Mouse (Mus musculus) ovary, adult 2 months (tissue): Measurements from ENCODE around the gene Rfxank. TPM values are rescaled to one million over a fixed set of nuclear protein-coding genes. Genes with fewer than 3 reads are reported as not detected.

Source experiments
- polyA plus RNA-seq: library from polyadenylated mRNA; depleted of rRNA; stranded (reverse); fragments of >200 nt; gene quantifications from 2 replicates; pipeline ENCODE4 v1.2.3, GENCODE M21; 2012; rRNA removed

Rfxank gene
- polyA plus RNA-seq, result 29.3 and 37.2 TPM in 2 replicates

DNA sequence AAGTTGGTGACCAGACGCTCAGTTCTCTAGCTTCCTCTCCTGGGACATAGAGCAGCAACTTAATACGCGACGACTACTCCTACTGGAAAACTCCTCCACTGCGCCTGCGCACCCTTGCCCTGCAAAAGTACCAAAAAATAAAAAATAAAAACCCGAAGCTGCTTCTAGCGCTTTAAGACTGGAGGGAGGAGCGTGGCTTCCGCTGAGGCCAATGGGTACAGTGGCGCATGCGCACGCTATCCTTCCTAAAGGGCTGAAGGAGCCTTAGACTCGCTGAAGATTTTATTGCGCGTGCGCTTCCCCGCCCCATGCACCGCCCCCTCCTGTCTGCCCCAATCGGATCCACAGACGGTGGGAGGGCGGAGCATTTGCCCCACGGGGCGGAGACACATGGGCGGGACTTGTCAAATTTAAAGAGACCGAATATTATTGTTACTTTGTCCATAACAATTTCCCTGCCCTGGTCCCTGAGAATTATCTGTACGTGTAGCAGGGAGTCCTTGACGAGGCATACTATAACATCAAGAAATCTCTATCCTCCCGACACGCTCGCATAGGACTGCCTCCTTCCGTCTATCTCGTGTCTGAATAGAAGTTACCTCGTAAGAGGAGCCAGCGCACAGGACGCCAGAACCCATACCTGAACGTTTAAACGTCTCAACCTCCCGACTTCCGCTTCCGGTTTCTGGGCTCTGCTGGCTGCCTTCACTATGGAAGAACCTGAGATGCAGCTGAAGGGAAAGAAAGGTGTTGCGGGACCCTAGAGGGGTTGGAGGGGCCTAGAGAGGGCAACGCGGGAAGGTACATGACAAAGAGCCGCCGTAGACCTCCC is at the start of gene Rfxank, which contains the start of the genes Borcs8 and Mef2b:
Gene Rfxank, minus strand, starts transcription at position 129 of the 832 bp plus-strand sequence.
Gene Borcs8, plus strand, starts transcription at position 474 of the 832 bp plus-strand sequence.
Gene Mef2b, plus strand, starts transcription at position 686 of the 832 bp plus-strand sequence.

GRCm38 (mm10) chr8:70172043-70172681 is 33.2 kb upstream of the Rfxank start, which contains the start of gene Tmem161a:
Gene Tmem161a (plus strand): TSS chr8:70172356.

DNA sequence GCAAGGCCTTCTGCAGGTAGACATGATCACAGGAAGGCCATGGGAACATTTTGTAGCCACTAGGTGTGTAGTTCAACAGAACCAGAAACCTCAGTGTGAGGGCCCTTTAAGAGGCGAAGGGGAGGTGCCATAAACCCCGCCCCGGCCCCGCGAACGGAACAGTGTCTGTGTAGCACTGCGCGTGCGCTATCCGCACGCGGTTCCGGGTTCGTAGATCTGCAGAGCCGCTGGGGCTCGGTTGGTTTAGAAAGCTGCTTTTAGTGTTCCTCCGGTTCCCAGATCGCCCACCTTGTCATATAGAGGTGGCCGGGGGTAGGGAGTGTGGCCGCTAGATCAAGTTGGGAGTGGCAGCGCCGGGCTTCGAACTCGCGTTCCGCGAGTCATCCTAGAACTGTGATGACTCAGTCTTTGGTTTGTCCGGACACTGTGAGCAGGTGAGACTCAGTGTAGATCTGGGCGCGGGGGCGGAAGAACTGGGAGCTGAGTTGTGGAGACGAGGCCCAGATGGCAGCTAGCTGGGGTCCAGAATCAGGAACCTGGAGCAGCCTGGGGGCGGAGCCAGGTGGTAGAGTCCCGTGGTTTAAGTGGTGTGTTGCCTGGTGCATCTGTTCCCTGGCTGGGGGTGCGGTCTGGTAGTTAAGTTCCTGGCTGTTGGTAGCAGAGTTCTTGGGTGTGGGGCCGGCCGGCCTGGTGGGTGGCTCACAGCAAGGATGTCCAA is 7.6 kb downstream of the Rfxank start, which contains the start of gene Nr2c2ap:
Gene Nr2c2ap, plus strand, starts transcription at position 168 of the 718 bp plus-strand sequence.

GRCm38 (mm10) chr8:70120667-70121066 is 18.3 kb downstream of the Rfxank start, which contains the start of gene Ncan:
Gene Ncan (minus strand): TSS chr8:70120873.

DNA sequence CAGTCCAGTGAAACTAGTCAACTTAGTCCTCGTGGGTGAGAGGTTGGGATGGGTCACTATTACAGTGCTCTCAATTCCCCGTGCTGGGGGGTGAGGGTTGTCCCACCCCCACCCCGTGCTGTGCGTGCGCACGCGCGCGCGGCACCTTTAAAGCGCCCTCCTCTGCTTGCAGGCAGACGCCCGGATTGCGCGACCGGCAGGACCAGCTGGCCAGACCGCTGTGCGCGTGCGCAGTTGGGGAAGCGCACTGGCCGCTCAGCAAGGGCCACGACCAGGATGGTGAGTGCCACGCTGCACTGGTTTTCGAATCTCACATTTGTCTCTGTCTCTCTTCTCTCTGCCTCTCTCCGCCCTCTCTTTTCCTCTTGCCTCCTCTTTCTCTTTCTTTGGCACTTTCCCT is 55.7 kb downstream of the Rfxank start, which contains the start of gene Hapln4:
Gene Hapln4, plus strand, starts transcription at position 173 of the 400 bp plus-strand sequence.

Other genes starting within 250 kb of the Rfxank start
- gene Tssk6, start 237.0 kb downstream of the Rfxank start, polyA plus RNA-seq, result 2.1 and 3.1 TPM in 2 replicates
- gene Ndufa13, start 236.6 kb downstream of the Rfxank start, polyA plus RNA-seq, result 98.7 and 144 TPM in 2 replicates
- gene Yjefn3, start 236.4 kb downstream of the Rfxank start, polyA plus RNA-seq, result 14.1 and 14.6 TPM in 2 replicates
- 79.6 and 96.8 TPM in 2 replicates for gene Gatad2a, start 142.8 kb downstream of the Rfxank start, polyA plus RNA-seq
- 155 and 161 TPM in 2 replicates for gene Mau2, start 96.4 kb downstream of the Rfxank start, polyA plus RNA-seq
- gene Sugp1, start 96.3 kb downstream of the Rfxank start, polyA plus RNA-seq, result 9.9 and 11.8 TPM in 2 replicates
- gene Tm6sf2, start 66.2 kb downstream of the Rfxank start, polyA plus RNA-seq, result 5.8 and 7.3 TPM in 2 replicates
- 0.15 and 0.20 TPM in 2 replicates for gene Hapln4, start 55.7 kb downstream of the Rfxank start, polyA plus RNA-seq
- 0.06 and 0.09 TPM in 2 replicates for gene Ncan, start 18.3 kb downstream of the Rfxank start, polyA plus RNA-seq
- gene Nr2c2ap, start 7.8 kb downstream of the Rfxank start, polyA plus RNA-seq, result 11.8 and 14.6 TPM in 2 replicates
- 116 and 135 TPM in 2 replicates for gene Borcs8, start 345 bp upstream of the Rfxank start, polyA plus RNA-seq
- gene Mef2b, start 557 bp upstream of the Rfxank start, polyA plus RNA-seq, result 1.7 and 4.5 TPM in 2 replicates
- 191 and 215 TPM in 2 replicates for gene Tmem161a, start 33.2 kb upstream of the Rfxank start, polyA plus RNA-seq
- 68.7 and 96.4 TPM in 2 replicates for gene Slc25a42, start 73.2 kb upstream of the Rfxank start, polyA plus RNA-seq
- 52.7 and 59.3 TPM in 2 replicates for gene Sugp2, start 95.1 kb upstream of the Rfxank start, polyA plus RNA-seq
- 33.3 and 36.1 TPM in 2 replicates for gene Armc6, start 95.3 kb upstream of the Rfxank start, polyA plus RNA-seq
- gene Homer3, start 143.7 kb upstream of the Rfxank start, polyA plus RNA-seq, result 150 and 156 TPM in 2 replicates
- gene Ddx49, start 163.3 kb upstream of the Rfxank start, polyA plus RNA-seq, result 66.3 and 70.5 TPM in 2 replicates
- 699 and 783 TPM in 2 replicates for gene Cope, start 163.4 kb upstream of the Rfxank start, polyA plus RNA-seq
- 12.7 and 13.9 TPM in 2 replicates for gene Cers1, start 176.6 kb upstream of the Rfxank start, polyA plus RNA-seq
- 10.9 and 13.0 TPM in 2 replicates for gene Gdf1, start 190.7 kb upstream of the Rfxank start, polyA plus RNA-seq
- 47.4 and 47.9 TPM in 2 replicates for gene Upf1, start 214.1 kb upstream of the Rfxank start, polyA plus RNA-seq
- 2.6 and 8.5 TPM in 2 replicates for gene Comp, start 234.4 kb upstream of the Rfxank start, polyA plus RNA-seq